Mouse (Mus musculus): ENCODE measurements at regions not wholly inside any gene's neighbourhood (a gene's known extent, or its start where the extent isn't known, plus 50 kb on each side); places are given as distances from the start of the nearest gene placed in this dataset.

GRCm38 (mm10) chr8:78877423-78877822 is 56.5 kb upstream of the Lsm6 start:
- no peaks in the 10 kb centered on the region for H3K4me1 ChIP-seq
- no peaks in the 10 kb centered on the region for H3K36me3 ChIP-seq
- no peak overlapping the region for H3K27ac ChIP-seq
- DNase-seq (ENCODE audit: low spot score): no peak
- WGBS: 79% methylated on average over 3 of the region's 3 CpGs
- no peaks in the 10 kb centered on the region for H3K27me3 ChIP-seq (ENCODE audit: low read depth, poor library complexity, severe bottlenecking)
- H3K9me3 ChIP-seq (replicated peaks): no peaks in the 10 kb centered on the region
- H3K4me3 ChIP-seq: no peak overlapping the region

- WGBS: 87% methylated on average over 6 of the region's 6 CpGs
- Histone ChIP-seq H3K9me3 (replicated peaks) (no peaks in the 10 kb centered on the region), H3K4me3 (no peak overlapping the region), H3K27ac (no peak overlapping the region), H3K36me3 (no peaks in the 10 kb centered on the region), H3K27me3 (ENCODE audit: low read depth, poor library complexity, severe bottlenecking) (no peaks in the 10 kb centered on the region), H3K4me1 (peaks cover 3% of the 10 kb centered on the region; the same call in 1 of the 2 replicates)
- DNase-seq (ENCODE audit: low spot score): no peak
These were observed 68.8 kb upstream of the Lsm6 start for GRCm38 (mm10) chr8:78889708-78890107.

- Histone ChIP-seq H3K4me1 (peaks cover 3% of the 10 kb centered on the region; the same call in 1 of the 2 replicates), H3K36me3 (no peaks in the 10 kb centered on the region), H3K27ac (no peak overlapping the region), H3K27me3 (ENCODE audit: low read depth, poor library complexity, severe bottlenecking) (no peaks in the 10 kb centered on the region), H3K9me3 (replicated peaks) (no peaks in the 10 kb centered on the region), H3K4me3 (no peak overlapping the region)
- 91% methylated on average over 4 of the region's 4 CpGs for WGBS
- no peak for DNase-seq (ENCODE audit: low spot score)
These were observed 69.6 kb upstream of the Lsm6 start for GRCm38 (mm10) chr8:78890571-78890970.

GRCm38 (mm10) chr8:78899887-78900286 is 78.9 kb upstream of the Lsm6 start:
- H3K4me3 ChIP-seq: no peak overlapping the region
- no peaks in the 10 kb centered on the region for H3K4me1 ChIP-seq
- H3K27ac ChIP-seq: no peak overlapping the region
- peak; percentile 76 for DNase-seq (ENCODE audit: low spot score)
- no peaks in the 10 kb centered on the region for H3K36me3 ChIP-seq
- H3K27me3 ChIP-seq (ENCODE audit: low read depth, poor library complexity, severe bottlenecking): no peaks in the 10 kb centered on the region
- no peaks in the 10 kb centered on the region for H3K9me3 ChIP-seq (replicated peaks)
- 39% methylated on average over 7 of the region's 7 CpGs for WGBS

GRCm38 (mm10) chr8:78903034-78903433 is 82.1 kb upstream of the Lsm6 start:
- H3K9me3 ChIP-seq (replicated peaks): no peaks in the 10 kb centered on the region
- H3K4me1 ChIP-seq: no peaks in the 10 kb centered on the region
- DNase-seq (ENCODE audit: low spot score): no peak
- H3K27ac ChIP-seq: no peak overlapping the region
- H3K4me3 ChIP-seq: no peak overlapping the region
- 100% methylated on average over 1 of the region's 1 CpGs for WGBS
- no peaks in the 10 kb centered on the region for H3K27me3 ChIP-seq (ENCODE audit: low read depth, poor library complexity, severe bottlenecking)
- no peaks in the 10 kb centered on the region for H3K36me3 ChIP-seq

GRCm38 (mm10) chr8:78907918-78908317 is 87.0 kb upstream of the Lsm6 start:
- Histone ChIP-seq H3K27ac (no peak overlapping the region), H3K9me3 (replicated peaks) (no peaks in the 10 kb centered on the region), H3K4me1 (no peaks in the 10 kb centered on the region), H3K4me3 (no peak overlapping the region), H3K36me3 (no peaks in the 10 kb centered on the region), H3K27me3 (ENCODE audit: low read depth, poor library complexity, severe bottlenecking) (no peaks in the 10 kb centered on the region)
- DNase-seq (ENCODE audit: low spot score): no peak
- WGBS: 81% methylated on average over 1 of the region's 1 CpGs

- WGBS: 92% methylated on average over 11 of the region's 11 CpGs
- H3K27ac ChIP-seq: no peak overlapping the region
- DNase-seq (ENCODE audit: low spot score): no peak
- no peaks in the 10 kb centered on the region for H3K4me1 ChIP-seq
- H3K9me3 ChIP-seq (replicated peaks): no peaks in the 10 kb centered on the region
- no peaks in the 10 kb centered on the region for H3K36me3 ChIP-seq
- H3K27me3 ChIP-seq (ENCODE audit: low read depth, poor library complexity, severe bottlenecking): no peaks in the 10 kb centered on the region
- no peak overlapping the region for H3K4me3 ChIP-seq
These were observed 90.4 kb upstream of the Lsm6 start for GRCm38 (mm10) chr8:78911288-78911873.

GRCm38 (mm10) chr8:78912470-78912869 is 91.5 kb upstream of the Lsm6 start:
- Histone ChIP-seq H3K9me3 (replicated peaks) (no peaks in the 10 kb centered on the region), H3K27me3 (ENCODE audit: low read depth, poor library complexity, severe bottlenecking) (no peaks in the 10 kb centered on the region), H3K27ac (no peak overlapping the region), H3K4me1 (no peaks in the 10 kb centered on the region), H3K36me3 (no peaks in the 10 kb centered on the region), H3K4me3 (no peak overlapping the region)
- DNase-seq (ENCODE audit: low spot score): no peak
- 51% methylated on average over 5 of the region's 5 CpGs for WGBS

- no peak overlapping the region for H3K4me3 ChIP-seq
- H3K9me3 ChIP-seq (replicated peaks): no peaks in the 10 kb centered on the region
- no peaks in the 10 kb centered on the region for H3K4me1 ChIP-seq
- no peaks in the 10 kb centered on the region for H3K27me3 ChIP-seq (ENCODE audit: low read depth, poor library complexity, severe bottlenecking)
- H3K27ac ChIP-seq: no peak overlapping the region
- no peak for DNase-seq (ENCODE audit: low spot score)
- no peaks in the 10 kb centered on the region for H3K36me3 ChIP-seq
- 94% methylated on average over 5 of the region's 5 CpGs for WGBS
These were observed 92.9 kb upstream of the Lsm6 start for GRCm38 (mm10) chr8:78913823-78914222.

GRCm38 (mm10) chr8:78930610-78931397 is 97.4 kb upstream of the Zfp827 start:
- DNase-seq (ENCODE audit: low spot score): no peak
- Histone ChIP-seq H3K36me3 (no peaks in the 10 kb centered on the region), H3K27me3 (ENCODE audit: low read depth, poor library complexity, severe bottlenecking) (no peaks in the 10 kb centered on the region), H3K27ac (no peak overlapping the region), H3K4me3 (no peak overlapping the region), H3K4me1 (peaks cover 18% of the 10 kb centered on the region), H3K9me3 (replicated peaks) (no peaks in the 10 kb centered on the region)
- 84% methylated on average over 9 of the region's 9 CpGs for WGBS

GRCm38 (mm10) chr8:78932069-78932468 is 96.2 kb upstream of the Zfp827 start:
- WGBS: 83% methylated on average over 6 of the region's 6 CpGs
- Histone ChIP-seq H3K4me3 (no peak overlapping the region), H3K36me3 (no peaks in the 10 kb centered on the region), H3K9me3 (replicated peaks) (no peaks in the 10 kb centered on the region), H3K4me1 (peaks cover 18% of the 10 kb centered on the region), H3K27me3 (ENCODE audit: low read depth, poor library complexity, severe bottlenecking) (no peaks in the 10 kb centered on the region), H3K27ac (no peak overlapping the region)
- no peak for DNase-seq (ENCODE audit: low spot score)

- WGBS: 73% methylated on average over 2 of the region's 2 CpGs
- no peak for DNase-seq (ENCODE audit: low spot score)
- no peaks in the 10 kb centered on the region for H3K27me3 ChIP-seq (ENCODE audit: low read depth, poor library complexity, severe bottlenecking)
- no peaks in the 10 kb centered on the region for H3K36me3 ChIP-seq
- H3K27ac ChIP-seq: no peak overlapping the region
- H3K9me3 ChIP-seq (replicated peaks): no peaks in the 10 kb centered on the region
- no peaks in the 10 kb centered on the region for H3K4me1 ChIP-seq
- H3K4me3 ChIP-seq: no peak overlapping the region
These were observed 88.2 kb upstream of the Zfp827 start for GRCm38 (mm10) chr8:78940049-78940448.

- Histone ChIP-seq H3K36me3 (no peaks in the 10 kb centered on the region), H3K27ac (no peak overlapping the region), H3K9me3 (replicated peaks) (no peaks in the 10 kb centered on the region), H3K27me3 (ENCODE audit: low read depth, poor library complexity, severe bottlenecking) (no peaks in the 10 kb centered on the region), H3K4me3 (no peak overlapping the region), H3K4me1 (no peaks in the 10 kb centered on the region)
- WGBS: 92% methylated on average over 4 of the region's 4 CpGs
- no peak for DNase-seq (ENCODE audit: low spot score)
These were observed 86.7 kb upstream of the Zfp827 start for GRCm38 (mm10) chr8:78941558-78941957.
